ENCODE assay signal across 13 mouse cellular contexts in genomic region chr2:69851427-69852058, GRCm38 (mm10). TPM values are rescaled to one million over a fixed set of nuclear protein-coding genes. Genes with fewer than 3 reads are reported as not detected.
DNase-seq lines count a peak whose midpoint lies in the region; ATAC-seq and TF ChIP-seq lines count a peak whose summit lies in the region.
"Had no signal": no experiment of that assay in that cellular context is flagged by ENCODE, and none has a peak within 500 bp of the region (broad histone marks: within the 10 kb centered on the region; RNA-seq: fewer than 3 reads in every experiment).

No protein-coding gene starts in this region.

- WGBS in lung, postnatal 0 days = 63% methylated on average over 2 of the region's 2 CpGs

- peak; percentile 47 for TF ChIP-seq CTCF in lung, postnatal 0 days (IDR thresholded peaks at IDR 0.05)

- peak; percentile 16 to 20 for DNase-seq in adrenal gland, postnatal 36 days
- no peak for DNase-seq in adrenal gland, postnatal 10 days
- DNase-seq in lung, postnatal 0 days (ENCODE audit: low spot score) = peak; percentile 21
- DNase-seq in lung, adult 18-20 months = no peak
- no peak for DNase-seq in gastrocnemius, postnatal 36 days
- DNase-seq in gastrocnemius, postnatal 4 days (ENCODE audit: low spot score in 2 of 2) = no peak
- DNase-seq: heart, adult 18-20 months; heart, postnatal 36 days; kidney, adult 11 months; lung, embryonic 14.5 days had no signal

- no peak for TF ChIP-seq EP300 in lung, postnatal 0 days (IDR thresholded peaks at IDR 0.05)

- no peaks in the 10 kb centered on the region for H3K9me3 ChIP-seq in lung, postnatal 0 days (ENCODE audit: low read length)
- H3K9me3 ChIP-seq: midbrain, embryonic 12.5 days had no signal

- H3K27ac ChIP-seq in lung, postnatal 0 days (ENCODE audit: low read length) = no peak overlapping the region
- H3K27ac ChIP-seq: midbrain, embryonic 12.5 days had no signal

- H3K36me3 ChIP-seq in lung, postnatal 0 days (ENCODE audit: insufficient read depth, low read length) = no peaks in the 10 kb centered on the region
- H3K36me3 ChIP-seq: midbrain, embryonic 12.5 days had no signal

- intact Hi-C loops in gastrocnemius, postnatal 36 days (cut with DNase I) = no loop called here

- no peak overlapping the region for H3K4me3 ChIP-seq in lung, postnatal 0 days (ENCODE audit: low read depth, low read length)
- H3K4me3 ChIP-seq: midbrain, embryonic 12.5 days had no signal

- H3K4me1 ChIP-seq in lung, postnatal 0 days (ENCODE audit: insufficient read depth, low read depth, low read length) = no peaks in the 10 kb centered on the region
- H3K4me1 ChIP-seq: midbrain, embryonic 12.5 days had no signal

- H3K4me2 ChIP-seq in lung, postnatal 0 days (replicated peaks; ENCODE audit: low read depth, low read length) = no peak overlapping the region
- H3K4me2 ChIP-seq: lung, embryonic 14.5 days; midbrain, embryonic 12.5 days had no signal

- ATAC-seq in lung, postnatal 0 days = 0 out of 2 replicates have a peak, but pooled peaks have one; percentile 21
- peak; percentile 43 to 46; a peak in 1 of 4 replicates for ATAC-seq in hematopoietic stem cell, adult 5-6 weeks (replicated peaks in 1 of 2; ENCODE audit: insufficient read depth in 1 of 2, low FRiP score in 2 of 2, low TSS enrichment in 1 of 2, low read depth in 1 of 2, poor library complexity in 2 of 2, severe bottlenecking in 2 of 2)
- ATAC-seq in megakaryocyte progenitor cell, adult 5-6 weeks (replicated peaks; ENCODE audit: poor library complexity) = peak; percentile 95

- no peaks in the 10 kb centered on the region for H3K27me3 ChIP-seq in lung, postnatal 0 days (replicated peaks; ENCODE audit: insufficient read depth, low read length)
- H3K27me3 ChIP-seq: midbrain, embryonic 12.5 days had no signal

- H3K9ac ChIP-seq in lung, postnatal 0 days (replicated peaks; ENCODE audit: low read depth) = no peak overlapping the region
- H3K9ac ChIP-seq: lung, embryonic 14.5 days; midbrain, embryonic 12.5 days had no signal

RNA-seq across cellular contexts. Expression of gene Ssb, which starts 9.8 kb away (rescaled TPM):
- total RNA-seq in adrenal gland, postnatal 36 days (2021) = 100 to 1,000 TPM; 175 to 188 TPM
- total RNA-seq in adrenal gland, postnatal 10 days (2021) = 100 to 1,000 TPM; 151 to 160 TPM
- polyA plus RNA-seq in lung, postnatal 0 days (2015; fragmentation: Nextera tagmentation; extraction: Ambion mirVana) = 185 and 187 TPM in 2 replicates
- total RNA-seq in hematopoietic stem cell, adult 5-6 weeks (2017) = 543 and 668 TPM in 2 replicates
- 421 and 424 TPM in 2 replicates for total RNA-seq in megakaryocyte progenitor cell, adult 5-6 weeks (2015)
- 505 and 604 TPM in 2 replicates for total RNA-seq in megakaryocyte progenitor cell, adult 5-6 weeks (2017)
- 10 to 100 TPM; 44.2 to 61.3 TPM for total RNA-seq in gastrocnemius, postnatal 36 days (2021)
- 100 to 1,000 TPM; 123 to 143 TPM for total RNA-seq in gastrocnemius, postnatal 4 days (2021)

RNA-seq across cellular contexts. Expression of gene Klhl23, which starts 29.8 kb away (rescaled TPM):
- 10 to 100 TPM in 1 of 2 experiments, 1 to 10 TPM in 1; 9.1 to 12.5 TPM for total RNA-seq in adrenal gland, postnatal 36 days (2021)
- total RNA-seq in adrenal gland, postnatal 10 days (2021) = 10 to 100 TPM; 10.1 to 15.3 TPM
- 29.6 and 30.3 TPM in 2 replicates for polyA plus RNA-seq in lung, postnatal 0 days (2015; fragmentation: Nextera tagmentation; extraction: Ambion mirVana)
- total RNA-seq in hematopoietic stem cell, adult 5-6 weeks (2017) = 23.3 and 36.3 TPM in 2 replicates
- 15.1 and 18.7 TPM in 2 replicates for total RNA-seq in megakaryocyte progenitor cell, adult 5-6 weeks (2015)
- 28.6 and 30.4 TPM in 2 replicates for total RNA-seq in megakaryocyte progenitor cell, adult 5-6 weeks (2017)
- 10 to 100 TPM; 15.0 to 18.2 TPM for total RNA-seq in gastrocnemius, postnatal 36 days (2021)
- total RNA-seq in gastrocnemius, postnatal 4 days (2021) = 10 to 100 TPM; 27.1 to 30.4 TPM

RNA-seq across cellular contexts. Expression of gene Mettl5, which starts 33.9 kb away (rescaled TPM):
- total RNA-seq in adrenal gland, postnatal 36 days (2021) = 10 to 100 TPM; 16.2 to 23.6 TPM
- total RNA-seq in adrenal gland, postnatal 10 days (2021) = 10 to 100 TPM; 22.6 to 28.9 TPM
- 24.1 and 25.6 TPM in 2 replicates for polyA plus RNA-seq in lung, postnatal 0 days (2015; fragmentation: Nextera tagmentation; extraction: Ambion mirVana)
- 36.4 and 42.1 TPM in 2 replicates for total RNA-seq in hematopoietic stem cell, adult 5-6 weeks (2017)
- total RNA-seq in megakaryocyte progenitor cell, adult 5-6 weeks (2015) = 41.4 and 42.9 TPM in 2 replicates
- total RNA-seq in megakaryocyte progenitor cell, adult 5-6 weeks (2017) = 35.3 and 44.0 TPM in 2 replicates
- total RNA-seq in gastrocnemius, postnatal 36 days (2021) = 10 to 100 TPM; 15.7 to 17.2 TPM
- total RNA-seq in gastrocnemius, postnatal 4 days (2021) = 10 to 100 TPM; 14.3 to 14.8 TPM

RNA-seq across cellular contexts. Expression of gene Ubr3, which starts 45.5 kb away (rescaled TPM):
- 10 to 100 TPM; 79.7 to 94.1 TPM for total RNA-seq in adrenal gland, postnatal 36 days (2021)
- total RNA-seq in adrenal gland, postnatal 10 days (2021) = 10 to 100 TPM; 67.0 to 84.1 TPM
- polyA plus RNA-seq in lung, postnatal 0 days (2015; fragmentation: Nextera tagmentation; extraction: Ambion mirVana) = 9.9 and 10.4 TPM in 2 replicates
- 55.3 and 62.1 TPM in 2 replicates for total RNA-seq in hematopoietic stem cell, adult 5-6 weeks (2017)
- 34.8 and 42.0 TPM in 2 replicates for total RNA-seq in megakaryocyte progenitor cell, adult 5-6 weeks (2015)
- total RNA-seq in megakaryocyte progenitor cell, adult 5-6 weeks (2017) = 31.7 and 45.8 TPM in 2 replicates
- total RNA-seq in gastrocnemius, postnatal 36 days (2021) = 100 to 1,000 TPM; 162 to 170 TPM
- 100 to 1,000 TPM in 1 of 2 experiments, 10 to 100 TPM in 1; 95.3 to 106 TPM for total RNA-seq in gastrocnemius, postnatal 4 days (2021)

Comparison
In these comparisons a context has a peak if more than half of its experiments do, and no peak if none do; other contexts are left out.
1. DNase-seq: peak in adrenal gland, postnatal 36 days (2 of 2) and lung, postnatal 0 days (single experiment); none in adrenal gland, postnatal 10 days (single experiment), lung, adult 18-20 months (0 of 2), gastrocnemius, postnatal 36 days (0 of 2) and gastrocnemius, postnatal 4 days (0 of 2).
2. ATAC-seq: peak in every context shown above with its lines; median percentile 95 in megakaryocyte progenitor cell, adult 5-6 weeks; 44 in hematopoietic stem cell, adult 5-6 weeks; 21 in lung, postnatal 0 days.